Mouse (Mus musculus): ENCODE measurements at regions not wholly inside any gene's neighbourhood (a gene's known extent, or its start where the extent isn't known, plus 50 kb on each side); places are given as distances from the start of the nearest gene placed in this dataset.

DNA sequence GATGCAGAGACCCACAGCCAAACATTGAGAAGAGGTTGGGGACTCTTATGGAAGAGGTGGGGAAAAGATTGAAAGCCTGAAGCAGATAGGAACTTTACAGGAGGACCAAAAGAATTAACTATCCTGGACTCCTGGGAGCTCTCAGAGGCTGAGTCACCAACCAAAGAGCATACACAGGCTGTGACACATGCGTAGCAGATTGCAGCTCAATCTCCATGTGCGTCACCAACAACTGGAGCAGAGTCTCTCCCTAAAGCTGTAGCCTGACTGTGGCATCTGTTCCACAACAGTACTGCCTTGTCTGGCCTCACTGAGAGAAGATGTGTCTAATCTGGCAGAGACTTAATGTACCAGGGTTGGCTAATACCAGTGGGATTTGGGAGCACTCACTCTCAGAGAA, 185.7 kb upstream of the Clec14a start:
- Histone ChIP-seq H3K4me1 (ENCODE audit: control insufficient read depth, insufficient read depth, low read length) (no peaks in the 10 kb centered on the region), H3K27me3 (replicated peaks; ENCODE audit: control insufficient read depth, insufficient read depth, low read length) (no peaks in the 10 kb centered on the region), H3K9ac (ENCODE audit: low read depth, low read length) (no peak overlapping the region), H3K9me3 (ENCODE audit: control insufficient read depth, low read length) (no peaks in the 10 kb centered on the region), H3K4me2 (ENCODE audit: low read depth, low read length) (no peak overlapping the region), H3K36me3 (ENCODE audit: control insufficient read depth, insufficient read depth, low read length) (no peaks in the 10 kb centered on the region), H3K27ac (replicated peaks; ENCODE audit: low read depth, low read length) (no peak overlapping the region), H3K4me3 (ENCODE audit: low read depth, low read length) (no peak overlapping the region)
- WGBS: 88% methylated on average over 2 of the region's 2 CpGs
- DNase-seq (ENCODE audit: low spot score): no peak
- ATAC-seq (ENCODE audit: low read depth): no peak

DNA sequence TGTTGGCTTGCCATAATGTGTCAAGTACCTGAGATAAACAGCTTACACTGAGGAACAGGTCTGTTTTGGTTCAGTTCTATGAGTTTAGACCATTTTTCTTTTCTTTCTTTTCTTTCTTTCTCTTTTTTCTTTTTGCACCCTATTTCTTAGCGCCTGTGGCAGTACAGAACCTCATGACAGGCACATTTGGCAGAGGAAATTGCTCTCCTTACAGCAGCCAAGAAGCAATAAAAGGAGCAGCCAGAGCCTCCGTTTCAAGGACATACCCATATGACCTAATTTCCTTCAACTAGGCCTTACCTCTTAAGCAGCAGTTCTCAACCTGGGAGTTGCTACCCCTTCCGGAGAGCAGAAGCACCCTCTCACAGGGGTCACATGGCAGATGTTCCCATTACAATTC, 173.9 kb upstream of the Clec14a start:
- ATAC-seq (ENCODE audit: low read depth) (no peak), DNase-seq (ENCODE audit: low spot score) (no peak)
- Histone ChIP-seq H3K4me3 (ENCODE audit: low read depth, low read length) (no peak overlapping the region), H3K27ac (replicated peaks; ENCODE audit: low read depth, low read length) (no peak overlapping the region), H3K4me1 (ENCODE audit: control insufficient read depth, insufficient read depth, low read length) (no peaks in the 10 kb centered on the region), H3K4me2 (ENCODE audit: low read depth, low read length) (no peak overlapping the region), H3K9me3 (ENCODE audit: control insufficient read depth, low read length) (no peaks in the 10 kb centered on the region), H3K36me3 (ENCODE audit: control insufficient read depth, insufficient read depth, low read length) (no peaks in the 10 kb centered on the region), H3K9ac (ENCODE audit: low read depth, low read length) (no peak overlapping the region), H3K27me3 (replicated peaks; ENCODE audit: control insufficient read depth, insufficient read depth, low read length) (no peaks in the 10 kb centered on the region)
- 50% methylated on average over 3 of the region's 3 CpGs for WGBS

DNA sequence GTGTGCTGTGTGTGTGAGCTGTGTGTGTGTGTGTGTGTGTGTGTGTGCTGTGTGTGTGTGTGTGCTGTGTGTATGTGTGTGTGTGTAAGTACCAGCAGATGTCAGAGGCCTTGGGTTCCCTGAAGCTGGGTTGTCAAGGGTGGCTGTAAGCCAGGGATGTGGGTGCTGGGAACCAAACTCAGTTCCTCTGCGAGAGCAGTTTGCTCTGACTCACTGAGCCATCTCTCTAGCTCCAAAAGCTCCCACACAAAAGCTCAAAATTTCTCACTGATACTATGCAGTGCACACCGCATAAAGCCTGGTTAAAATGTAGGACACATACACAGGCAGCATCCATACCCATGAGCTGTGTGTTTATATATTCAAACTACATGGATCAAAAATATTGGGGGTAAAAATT, 172.9 kb upstream of the Clec14a start:
- H3K4me1 ChIP-seq (ENCODE audit: control insufficient read depth, insufficient read depth, low read length): no peaks in the 10 kb centered on the region
- no peaks in the 10 kb centered on the region for H3K9me3 ChIP-seq (ENCODE audit: control insufficient read depth, low read length)
- WGBS: 95% methylated on average over 2 of the region's 2 CpGs
- H3K9ac ChIP-seq (ENCODE audit: low read depth, low read length): no peak overlapping the region
- H3K27me3 ChIP-seq (replicated peaks; ENCODE audit: control insufficient read depth, insufficient read depth, low read length): no peaks in the 10 kb centered on the region
- no peak overlapping the region for H3K27ac ChIP-seq (replicated peaks; ENCODE audit: low read depth, low read length)
- no peak for ATAC-seq (ENCODE audit: low read depth)
- DNase-seq (ENCODE audit: low spot score): no peak
- no peak overlapping the region for H3K4me3 ChIP-seq (ENCODE audit: low read depth, low read length)
- H3K4me2 ChIP-seq (ENCODE audit: low read depth, low read length): no peak overlapping the region
- no peaks in the 10 kb centered on the region for H3K36me3 ChIP-seq (ENCODE audit: control insufficient read depth, insufficient read depth, low read length)

DNA sequence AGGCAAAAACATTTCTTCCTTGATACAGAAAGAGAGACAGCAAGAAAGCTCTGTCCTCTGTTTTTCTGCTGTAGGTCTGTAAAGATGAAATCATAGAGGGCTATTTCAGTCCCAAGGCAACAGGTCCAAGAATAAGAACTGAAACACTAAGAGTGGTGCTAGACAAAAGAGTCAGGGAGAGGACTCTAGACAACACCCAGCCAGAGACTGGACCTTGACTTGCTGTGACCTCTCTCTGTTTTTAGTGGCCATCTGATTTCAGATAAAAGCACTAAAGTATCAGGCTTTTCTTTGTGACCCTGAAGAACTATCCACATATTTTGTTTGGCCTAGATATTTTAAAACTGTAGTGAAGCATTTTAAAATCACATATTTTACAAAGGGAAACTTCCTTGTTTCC, 171.6 kb upstream of the Clec14a start:
- no peak for ATAC-seq (ENCODE audit: low read depth)
- no peak overlapping the region for H3K27ac ChIP-seq (replicated peaks; ENCODE audit: low read depth, low read length)

DNA sequence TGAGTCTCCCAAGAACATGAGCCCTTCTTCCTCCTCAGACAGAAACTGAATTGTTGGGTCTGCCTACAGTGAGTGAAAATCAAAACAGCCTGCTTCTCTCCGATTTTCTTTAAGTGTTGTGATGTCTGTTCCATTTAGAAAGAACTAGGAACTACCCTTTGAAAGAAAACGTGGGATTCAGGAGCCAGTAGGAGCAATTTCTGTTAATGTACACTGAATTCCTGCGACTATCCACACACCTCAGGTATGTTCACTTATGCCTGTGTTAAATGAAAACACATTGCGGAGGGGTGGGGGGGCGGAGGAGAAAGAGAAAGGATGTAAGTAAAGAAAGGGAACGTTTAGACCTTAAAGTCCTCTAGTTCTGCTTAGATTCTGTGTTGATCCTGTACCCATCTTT, 167.9 kb upstream of the Clec14a start:
- H3K27me3 ChIP-seq (replicated peaks; ENCODE audit: control insufficient read depth, insufficient read depth, low read length): no peaks in the 10 kb centered on the region
- H3K27ac ChIP-seq (replicated peaks; ENCODE audit: low read depth, low read length): no peak overlapping the region
- ATAC-seq (ENCODE audit: low read depth): no peak
- no peak overlapping the region for H3K9ac ChIP-seq (ENCODE audit: low read depth, low read length)
- no peak overlapping the region for H3K4me2 ChIP-seq (ENCODE audit: low read depth, low read length)
- H3K4me3 ChIP-seq (ENCODE audit: low read depth, low read length): no peak overlapping the region
- no peak for DNase-seq (ENCODE audit: low spot score)
- no peaks in the 10 kb centered on the region for H3K4me1 ChIP-seq (ENCODE audit: control insufficient read depth, insufficient read depth, low read length)
- H3K9me3 ChIP-seq (ENCODE audit: control insufficient read depth, low read length): no peaks in the 10 kb centered on the region
- H3K36me3 ChIP-seq (ENCODE audit: control insufficient read depth, insufficient read depth, low read length): no peaks in the 10 kb centered on the region
- WGBS: 60% methylated on average over 6 of the region's 6 CpGs

More for the DNA sequence above, 171.6 kb upstream of the Clec14a start:
- no peak overlapping the region for H3K4me2 ChIP-seq (ENCODE audit: low read depth, low read length)
- H3K4me3 ChIP-seq (ENCODE audit: low read depth, low read length): no peak overlapping the region
- H3K27me3 ChIP-seq (replicated peaks; ENCODE audit: control insufficient read depth, insufficient read depth, low read length): no peaks in the 10 kb centered on the region
- DNase-seq (ENCODE audit: low spot score): no peak
- H3K9ac ChIP-seq (ENCODE audit: low read depth, low read length): no peak overlapping the region
- no peaks in the 10 kb centered on the region for H3K9me3 ChIP-seq (ENCODE audit: control insufficient read depth, low read length)
- H3K4me1 ChIP-seq (ENCODE audit: control insufficient read depth, insufficient read depth, low read length): no peaks in the 10 kb centered on the region
- H3K36me3 ChIP-seq (ENCODE audit: control insufficient read depth, insufficient read depth, low read length): no peaks in the 10 kb centered on the region

DNA sequence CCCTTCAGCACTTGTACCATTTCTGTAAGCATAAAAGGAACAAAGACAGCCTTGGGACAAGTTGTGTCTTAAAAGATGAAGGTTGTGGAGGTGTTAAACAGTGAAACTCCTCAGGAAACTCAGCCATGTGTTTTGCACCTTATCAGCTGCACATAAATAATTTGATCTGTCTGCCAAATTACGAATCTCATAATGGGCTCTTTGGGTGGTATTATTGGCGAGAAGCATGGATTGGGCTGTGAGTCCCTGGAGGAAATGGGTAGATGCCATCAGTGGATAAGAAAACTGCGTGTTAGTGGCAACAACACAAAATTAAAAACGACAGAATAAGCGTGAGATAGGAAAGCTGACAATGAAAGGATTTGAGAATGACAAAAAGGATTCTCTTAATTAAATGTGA, 165.4 kb upstream of the Clec14a start:
- no peak for DNase-seq (ENCODE audit: low spot score)
- Histone ChIP-seq H3K9me3 (ENCODE audit: control insufficient read depth, low read length) (no peaks in the 10 kb centered on the region), H3K9ac (ENCODE audit: low read depth, low read length) (no peak overlapping the region), H3K27me3 (replicated peaks; ENCODE audit: control insufficient read depth, insufficient read depth, low read length) (no peaks in the 10 kb centered on the region), H3K36me3 (ENCODE audit: control insufficient read depth, insufficient read depth, low read length) (no peaks in the 10 kb centered on the region), H3K4me1 (ENCODE audit: control insufficient read depth, insufficient read depth, low read length) (no peaks in the 10 kb centered on the region), H3K4me2 (ENCODE audit: low read depth, low read length) (no peak overlapping the region), H3K4me3 (ENCODE audit: low read depth, low read length) (no peak overlapping the region), H3K27ac (replicated peaks; ENCODE audit: low read depth, low read length) (no peak overlapping the region)
- ATAC-seq (ENCODE audit: low read depth): no peak
- 77% methylated on average over 5 of the region's 5 CpGs for WGBS

DNA sequence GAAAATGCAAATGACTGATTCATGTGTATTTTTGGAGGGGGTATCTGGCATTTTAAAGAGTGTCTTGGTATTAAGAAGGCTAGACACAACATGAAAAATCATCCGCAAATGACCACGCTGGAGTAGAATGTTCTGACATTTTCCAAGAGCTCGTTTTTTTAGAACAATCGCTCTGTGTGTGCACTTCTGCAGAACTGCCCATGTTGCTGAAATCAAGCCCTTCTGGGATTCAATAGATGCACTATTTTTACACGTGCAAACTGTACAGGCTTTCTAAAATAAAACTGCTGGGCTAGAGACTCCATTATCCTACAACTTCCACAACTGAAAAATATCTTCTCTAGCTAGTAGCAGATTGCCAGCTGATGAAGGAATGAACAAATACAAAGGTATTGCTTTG, 160.8 kb upstream of the Clec14a start:
- no peak overlapping the region for H3K4me3 ChIP-seq (ENCODE audit: low read depth, low read length)
- H3K9me3 ChIP-seq (ENCODE audit: control insufficient read depth, low read length): no peaks in the 10 kb centered on the region
- H3K4me2 ChIP-seq (ENCODE audit: low read depth, low read length): no peak overlapping the region
- H3K9ac ChIP-seq (ENCODE audit: low read depth, low read length): no peak overlapping the region
- H3K27ac ChIP-seq (replicated peaks; ENCODE audit: low read depth, low read length): no peak overlapping the region
- 73% methylated on average over 5 of the region's 5 CpGs for WGBS
- no peaks in the 10 kb centered on the region for H3K27me3 ChIP-seq (replicated peaks; ENCODE audit: control insufficient read depth, insufficient read depth, low read length)
- no peak for ATAC-seq (ENCODE audit: low read depth)
- no peaks in the 10 kb centered on the region for H3K36me3 ChIP-seq (ENCODE audit: control insufficient read depth, insufficient read depth, low read length)
- no peaks in the 10 kb centered on the region for H3K4me1 ChIP-seq (ENCODE audit: control insufficient read depth, insufficient read depth, low read length)
- DNase-seq (ENCODE audit: low spot score): peak; percentile 21

DNA sequence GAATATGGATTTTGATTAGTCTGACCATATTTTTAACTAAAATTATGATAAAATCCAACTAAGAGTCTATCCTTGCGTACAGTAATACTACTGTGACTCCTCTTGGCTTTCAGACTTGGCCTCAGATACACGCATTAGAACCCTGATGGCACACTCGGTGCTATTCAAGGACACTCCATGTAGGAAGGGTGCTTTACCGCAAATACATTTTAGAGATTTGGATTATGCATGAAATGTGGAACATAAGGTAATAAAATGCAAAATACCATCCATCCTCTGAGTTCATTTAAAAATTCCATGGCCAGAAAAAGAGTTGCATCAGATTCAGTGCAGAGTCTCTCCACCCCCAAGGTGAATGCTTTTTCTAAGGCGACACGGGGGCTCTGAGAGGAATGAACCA, 157.7 kb upstream of the Clec14a start:
- Histone ChIP-seq H3K4me1 (ENCODE audit: control insufficient read depth, insufficient read depth, low read length) (no peaks in the 10 kb centered on the region), H3K36me3 (ENCODE audit: control insufficient read depth, insufficient read depth, low read length) (no peaks in the 10 kb centered on the region), H3K4me3 (ENCODE audit: low read depth, low read length) (no peak overlapping the region), H3K4me2 (ENCODE audit: low read depth, low read length) (no peak overlapping the region), H3K9ac (ENCODE audit: low read depth, low read length) (no peak overlapping the region), H3K9me3 (ENCODE audit: control insufficient read depth, low read length) (no peaks in the 10 kb centered on the region), H3K27ac (replicated peaks; ENCODE audit: low read depth, low read length) (no peak overlapping the region), H3K27me3 (replicated peaks; ENCODE audit: control insufficient read depth, insufficient read depth, low read length) (no peaks in the 10 kb centered on the region)
- ATAC-seq (ENCODE audit: low read depth): no peak
- WGBS: 74% methylated on average over 6 of the region's 6 CpGs
- DNase-seq (ENCODE audit: low spot score): no peak

DNA sequence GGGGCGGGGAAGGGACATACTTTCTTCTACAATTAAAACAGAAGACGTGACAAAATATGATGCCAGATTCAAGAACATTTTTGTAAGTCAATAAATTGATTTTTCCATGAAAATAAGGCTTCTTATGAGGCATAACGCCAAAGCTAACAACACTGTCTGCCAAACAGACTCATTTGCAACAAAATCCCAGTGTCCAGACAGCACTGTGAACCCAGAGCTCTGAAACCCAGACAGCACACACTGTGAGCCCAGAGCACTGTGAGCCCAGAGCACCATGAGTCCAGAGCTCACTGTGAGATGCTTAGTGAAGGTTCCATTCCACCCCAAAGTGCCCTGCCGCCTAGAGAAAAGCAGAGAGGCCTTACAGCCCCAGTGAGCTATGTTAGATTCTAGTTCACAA, 156.9 kb upstream of the Clec14a start:
- Histone ChIP-seq H3K4me1 (ENCODE audit: control insufficient read depth, insufficient read depth, low read length) (no peaks in the 10 kb centered on the region), H3K4me2 (ENCODE audit: low read depth, low read length) (no peak overlapping the region), H3K27ac (replicated peaks; ENCODE audit: low read depth, low read length) (no peak overlapping the region), H3K36me3 (ENCODE audit: control insufficient read depth, insufficient read depth, low read length) (no peaks in the 10 kb centered on the region), H3K9ac (ENCODE audit: low read depth, low read length) (no peak overlapping the region), H3K27me3 (replicated peaks; ENCODE audit: control insufficient read depth, insufficient read depth, low read length) (no peaks in the 10 kb centered on the region), H3K9me3 (ENCODE audit: control insufficient read depth, low read length) (no peaks in the 10 kb centered on the region), H3K4me3 (ENCODE audit: low read depth, low read length) (no peak overlapping the region)
- WGBS: 67% methylated on average over 4 of the region's 4 CpGs
- no peak for ATAC-seq (ENCODE audit: low read depth)
- DNase-seq (ENCODE audit: low spot score): peak; percentile 36

Measured in embryonic facial prominence, embryonic 14.5 days (tissue).